Mouse (Mus musculus): Measurements from ENCODE around the gene Alox12e.

Alox12e gene

GRCm38 (mm10) chr11:70283666-70284065, 38.8 kb downstream of the Alox12e start:
- DNase-seq = no peak

DNA sequence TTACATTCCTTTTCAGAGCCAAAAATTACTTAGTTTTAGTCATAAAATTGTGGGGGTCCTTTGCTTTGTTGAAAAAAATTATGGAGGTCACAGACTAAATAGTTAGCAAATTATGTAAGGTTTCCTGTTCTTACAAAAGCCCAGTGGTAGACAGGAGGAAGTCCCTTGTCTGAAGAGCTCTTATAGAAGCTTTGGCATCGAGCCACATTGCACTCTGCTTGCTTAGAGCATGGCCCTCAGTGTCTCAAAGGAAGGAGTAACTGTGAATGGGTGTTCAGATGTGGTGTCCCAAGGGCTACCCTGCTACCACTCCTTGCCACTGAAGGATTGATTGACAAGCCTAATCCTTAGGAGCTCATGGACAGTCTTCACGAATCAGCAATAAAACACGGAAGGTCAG, 42.0 kb downstream of the Alox12e start:
- DNase-seq = no peak

GRCm38 (mm10) chr11:70278961-70279360, 43.5 kb downstream of the Alox12e start:
- no peak for DNase-seq

DNA sequence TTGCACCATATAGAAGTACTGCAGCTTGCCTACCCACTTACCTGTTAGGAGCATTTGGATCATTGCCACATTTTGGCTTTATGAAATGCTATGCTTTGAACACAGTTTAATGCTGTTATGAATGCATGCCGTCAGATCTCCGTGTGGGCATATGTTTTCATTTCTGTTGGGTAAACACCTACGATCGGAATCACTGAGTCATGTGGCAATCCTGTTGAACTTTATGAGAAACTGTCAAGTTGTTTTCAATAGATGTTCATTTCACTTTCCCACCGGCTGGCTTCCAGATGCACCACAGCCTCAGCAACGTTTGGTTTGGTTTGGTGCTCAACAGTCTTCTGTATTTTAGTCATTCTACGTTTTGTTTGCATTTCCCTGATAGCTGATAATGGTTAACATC, 50.8 kb downstream of the Alox12e start:
- DNase-seq = no peak

DNA sequence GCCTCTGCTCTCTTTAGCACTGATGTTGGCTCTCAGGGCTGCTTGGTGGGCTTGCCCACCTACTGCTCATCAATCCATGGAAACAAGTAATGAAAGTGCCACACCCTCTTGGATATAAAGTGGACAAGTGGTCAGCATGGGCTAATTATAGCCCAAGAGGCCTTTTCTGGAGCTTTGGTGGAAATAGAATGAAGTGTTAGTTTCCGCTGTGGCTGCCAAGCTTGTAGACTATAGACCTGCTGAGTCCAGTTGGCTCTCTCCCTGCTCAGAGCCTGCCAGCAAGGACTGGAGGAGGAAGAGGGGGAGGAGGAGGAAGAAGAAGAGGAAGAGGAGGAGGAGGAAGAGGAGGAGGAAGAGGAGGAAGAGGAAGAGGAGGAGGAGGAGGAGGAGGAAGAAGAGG, 56.0 kb downstream of the Alox12e start:
- no peak for DNase-seq

GRCm38 (mm10) chr11:70265819-70266218, 56.6 kb downstream of the Alox12e start:
- no peak for DNase-seq

All from right cerebral cortex, postnatal 25 days (tissue).